In the genomic region with DNA sequence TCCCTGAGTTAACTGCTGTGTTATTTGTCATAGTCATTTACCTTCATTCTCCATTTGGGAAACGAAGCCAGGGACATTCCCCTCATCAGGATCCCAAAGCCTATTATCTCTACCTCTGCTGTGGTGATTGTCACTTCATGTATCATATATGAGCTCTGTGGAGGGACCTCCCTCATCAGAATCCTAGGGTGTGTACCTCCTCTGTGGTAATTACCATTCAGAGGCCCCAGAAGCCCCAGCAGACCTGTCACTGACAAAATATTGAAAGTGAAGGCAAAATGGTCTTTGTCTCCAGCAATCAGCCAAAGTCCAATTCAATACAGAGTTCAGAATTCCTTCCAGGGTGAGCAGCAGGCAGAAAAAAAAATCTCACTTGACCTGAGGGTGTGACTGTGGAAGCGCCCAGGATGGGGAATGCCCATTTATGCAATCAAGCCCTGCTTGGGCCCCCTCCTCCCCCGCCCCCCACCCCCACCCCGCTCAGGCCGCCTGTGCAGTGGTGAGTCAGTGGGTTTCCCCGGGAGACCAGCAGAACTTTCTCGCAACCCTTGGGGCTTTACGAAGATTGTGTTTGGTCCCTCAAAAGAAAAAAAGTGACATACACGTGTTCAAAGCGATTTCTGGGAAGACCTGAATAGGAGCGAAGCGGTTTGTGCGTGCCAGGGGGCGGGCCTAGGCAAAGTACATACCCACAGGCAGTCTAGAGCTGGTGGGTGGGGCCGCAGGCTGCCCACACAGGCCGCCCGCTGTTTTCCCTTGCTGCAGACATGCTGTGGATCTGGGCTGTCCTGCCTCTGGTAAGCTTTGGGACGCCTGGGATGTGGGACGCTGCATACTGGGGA, we compare ENCODE assay signal across 8 mouse cellular contexts. TPM values are rescaled to one million over a fixed set of nuclear protein-coding genes. Genes with fewer than 3 reads are reported as not detected.
DNase-seq lines count a peak whose midpoint lies in the region; ATAC-seq and TF ChIP-seq lines count a peak whose summit lies in the region.

A gene (plus strand): TSS at position 719 of the 842 bp plus-strand sequence.

- 2% methylated on average over 19 of the region's 19 CpGs for WGBS in intestine, postnatal 0 days
- WGBS in limb, embryonic 15.5 days: 4% methylated on average over 19 of the region's 19 CpGs
- WGBS in midbrain, embryonic 15.5 days: 3% methylated on average over 19 of the region's 19 CpGs

- TF ChIP-seq CTCF in intestine, postnatal 0 days (IDR thresholded peaks at IDR 0.05; ENCODE audit: low read depth): no peak

- peak within 1 kb of the TSS; percentile 83 for H3K27ac ChIP-seq in intestine, postnatal 0 days (ENCODE audit: low read depth, low read length)
- no peak within 1 kb of the TSS for H3K27ac ChIP-seq in limb, embryonic 15.5 days
- no peak within 1 kb of the TSS for H3K27ac ChIP-seq in midbrain, embryonic 15.5 days

- no peaks in the 10 kb centered on the region for H3K4me1 ChIP-seq in intestine, postnatal 0 days (replicated peaks; ENCODE audit: control insufficient read depth, insufficient read depth, low read length)
- H3K4me1 ChIP-seq in limb, embryonic 15.5 days: peaks cover 14% of the 10 kb centered on the region
- H3K4me1 ChIP-seq in midbrain, embryonic 15.5 days: peaks cover 11% of the 10 kb centered on the region

- H3K4me2 ChIP-seq in intestine, postnatal 0 days (replicated peaks; ENCODE audit: low read depth): peak within 1 kb of the TSS; percentile 93
- H3K4me2 ChIP-seq in limb, embryonic 15.5 days: peak within 1 kb of the TSS; percentile 85
- H3K4me2 ChIP-seq in midbrain, embryonic 15.5 days: peak within 1 kb of the TSS; percentile 89

- DNase-seq in embryo, embryonic 11.5 days (ENCODE audit: low read depth, low spot score): peak; percentile 30
- DNase-seq in heart, adult 11 months: peak; percentile 99
- peak; percentile 36 for DNase-seq in spleen, adult 12 weeks (ENCODE audit: low spot score)
- DNase-seq in cerebellum, adult 9-10 months: no peak

- peak within 1 kb of the TSS; percentile 66 for H3K9ac ChIP-seq in intestine, postnatal 0 days (ENCODE audit: low read depth, low read length)
- peak within 1 kb of the TSS; percentile 33; the same call in 1 of the 2 replicates for H3K9ac ChIP-seq in limb, embryonic 15.5 days
- H3K9ac ChIP-seq in midbrain, embryonic 15.5 days: peak within 1 kb of the TSS; percentile 37

- ATAC-seq in activated CD4-positive, CD25-positive, alpha-beta regulatory T cell, adult 4 months: peak; percentile 71
- peak; percentile 95 for ATAC-seq in intestine, postnatal 0 days
- peak; percentile 83 for ATAC-seq in limb, embryonic 15.5 days (ENCODE audit: insufficient number of reproducible peaks, low FRiP score, low TSS enrichment, low read depth)
- ATAC-seq in midbrain, embryonic 15.5 days (replicated peaks): peak; percentile 94

- no peaks in the 10 kb centered on the region for H3K9me3 ChIP-seq in intestine, postnatal 0 days (ENCODE audit: control insufficient read depth)
- H3K9me3 ChIP-seq in limb, embryonic 15.5 days: no peaks in the 10 kb centered on the region
- H3K9me3 ChIP-seq in midbrain, embryonic 15.5 days: no peaks in the 10 kb centered on the region

- peak within 1 kb of the TSS; percentile 61 for H3K4me3 ChIP-seq in intestine, postnatal 0 days (ENCODE audit: low read depth, low read length)
- peak within 1 kb of the TSS; percentile 47 for H3K4me3 ChIP-seq in limb, embryonic 15.5 days
- peak within 1 kb of the TSS; percentile 38 for H3K4me3 ChIP-seq in midbrain, embryonic 15.5 days

- no peaks in the 10 kb centered on the region for H3K27me3 ChIP-seq in intestine, postnatal 0 days (replicated peaks; ENCODE audit: control insufficient read depth, insufficient read depth, low read length)
- 0 out of 2 replicates have a peak, but pooled peaks cover 3% of the 10 kb centered on the region for H3K27me3 ChIP-seq in limb, embryonic 15.5 days
- H3K27me3 ChIP-seq in midbrain, embryonic 15.5 days (replicated peaks): 0 out of 2 replicates have a peak, but pooled peaks cover 2% of the 10 kb centered on the region

- no peaks in the 10 kb centered on the region for H3K36me3 ChIP-seq in intestine, postnatal 0 days (ENCODE audit: control insufficient read depth, insufficient read depth)
- no peaks in the 10 kb centered on the region for H3K36me3 ChIP-seq in limb, embryonic 15.5 days
- no peaks in the 10 kb centered on the region for H3K36me3 ChIP-seq in midbrain, embryonic 15.5 days (replicated peaks)

RNA-seq across cellular contexts. Expression of the gene that starts here (rescaled TPM):
- polyA plus RNA-seq in activated CD4-positive, CD25-positive, alpha-beta regulatory T cell, adult 4 months (2017; shearing (Covaris generic)): 100 to 1,000 TPM; 110 to 143 TPM
- polyA plus RNA-seq in intestine, postnatal 0 days (2015; fragmentation: Nextera tagmentation; extraction: Ambion mirVana): 14.2 and 15.6 TPM in 2 replicates
- 7.0 and 7.3 TPM in 2 replicates for polyA plus RNA-seq in limb, embryonic 15.5 days (2015; fragmentation: Nextera tagmentation; extraction: Ambion mirVana)
- 0.44 and 1.0 TPM in 2 replicates for polyA plus RNA-seq in midbrain, embryonic 15.5 days (2015; fragmentation: Nextera tagmentation; extraction: Ambion mirVana)
